Mouse (Mus musculus) subcutaneous adipose tissue, adult 2 months (tissue): ENCODE results near the gene Zp2. TPM values are rescaled to one million over a fixed set of nuclear protein-coding genes. Genes with fewer than 3 reads are reported as not detected.

ENCODE experiments used
- polyA plus RNA-seq: library from polyadenylated mRNA; depleted of rRNA; stranded (reverse); fragments of >200 nt; gene quantifications from 2 replicates; pipeline ENCODE4 v1.2.3, GENCODE M21; 2012; ENCODE audit warnings: low replicate concordance; rRNA removed

Zp2 gene
- not detected in 2 replicates for polyA plus RNA-seq

GRCm38 (mm10) chr7:120145191-120145590 is at the start of gene Zp2:
TSS of gene Zp2 (minus strand) at chr7:120145291.

DNA sequence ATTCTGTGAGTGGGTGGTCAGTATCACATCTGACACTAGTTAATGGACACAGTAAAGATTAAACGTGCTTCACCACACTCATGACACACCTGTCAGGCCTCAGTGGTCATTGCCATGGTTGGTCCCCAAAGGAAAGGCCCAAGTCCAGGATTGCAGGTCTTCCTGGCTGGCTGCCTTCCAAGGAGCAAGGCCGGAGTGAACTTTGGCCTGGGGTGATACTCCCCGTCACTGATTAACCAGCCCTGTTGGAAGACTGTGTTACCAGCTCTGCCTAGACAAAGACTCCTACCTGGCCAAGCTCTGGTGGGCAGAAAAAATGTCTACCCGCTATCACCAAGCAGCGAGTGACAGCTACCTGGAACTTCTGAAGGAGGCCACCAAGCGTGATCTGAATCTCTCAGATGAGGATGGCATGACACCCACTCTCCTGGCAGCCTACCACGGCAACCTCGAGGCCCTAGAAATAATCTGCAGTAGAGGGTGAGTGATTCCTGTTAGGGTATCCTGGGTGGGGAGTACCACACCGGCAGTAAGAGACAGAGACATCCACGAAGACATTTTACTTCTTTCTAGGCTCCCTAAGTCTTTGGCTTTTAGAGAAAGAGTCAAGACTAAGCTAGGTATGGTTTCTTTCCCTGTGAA is 28.6 kb upstream of the Zp2 start, which contains the start of gene Anks4b:
Gene Anks4b (plus strand): TSS at position 256 of the 642 bp plus-strand sequence.

GRCm38 (mm10) chr7:120102164-120102972 is 42.7 kb downstream of the Zp2 start, which contains the start of gene Tmem159:
TSS of gene Tmem159 (plus strand) at chr7:120102353.

GRCm38 (mm10) chr7:120095180-120095579 is 49.9 kb downstream of the Zp2 start, which contains the start of gene Dnah3:
TSS of gene Dnah3 (minus strand) at chr7:120095280.

Other genes starting within 250 kb of the Zp2 start
- 2.0 and 5.2 TPM in 2 replicates for gene Lyrm1, start 249.4 kb downstream of the Zp2 start, polyA plus RNA-seq
- 7.0 and 13.7 TPM in 2 replicates for gene Dcun1d3, start 249.0 kb downstream of the Zp2 start, polyA plus RNA-seq
- gene Dnah3, start 50.0 kb downstream of the Zp2 start, polyA plus RNA-seq = 0.04 and 0.09 TPM in 2 replicates
- gene Tmem159, start 42.9 kb downstream of the Zp2 start, polyA plus RNA-seq = 30.8 and 42.7 TPM in 2 replicates
- gene Anks4b, start 28.6 kb upstream of the Zp2 start, polyA plus RNA-seq = not detected in 2 replicates
- gene Crym, start 56.8 kb upstream of the Zp2 start, polyA plus RNA-seq = 1.5 and 2.5 TPM in 2 replicates
- gene Abca14, start 58.7 kb upstream of the Zp2 start, polyA plus RNA-seq = 0.04 TPM in 1 of 2 replicates, not detected in the other
- not detected in 2 replicates for gene Abca15, start 183.4 kb upstream of the Zp2 start, polyA plus RNA-seq